Mouse (Mus musculus) heart, postnatal 0 days (tissue): ENCODE measurements around the gene Atg7.

Experiments used
- CTCF ChIP-seq: IDR thresholded peaks from 2 replicates; pipeline ENCODE4 v1.5.1; 2016; ENCODE audit warnings: antibody characterized with exemption, control low read depth, low read depth
- EP300 ChIP-seq: IDR thresholded peaks from 2 replicates; pipeline ENCODE4 v1.6.1; 2016; ENCODE audit warnings: antibody characterized with exemption, low read depth

GRCm38 (mm10) chr6:114833058-114833685, 190.3 kb downstream of the Atg7 start:
- TF ChIP-seq EP300 (no peak), CTCF (no peak)
